Mouse (Mus musculus): Measurements from ENCODE around the gene Adamts16.

Adamts16 gene

GRCm38 (mm10) chr13:70713331-70713730 lies 128.3 kb downstream of the Adamts16 start:
- DNase-seq (ENCODE audit: low spot score) = no peak

DNA sequence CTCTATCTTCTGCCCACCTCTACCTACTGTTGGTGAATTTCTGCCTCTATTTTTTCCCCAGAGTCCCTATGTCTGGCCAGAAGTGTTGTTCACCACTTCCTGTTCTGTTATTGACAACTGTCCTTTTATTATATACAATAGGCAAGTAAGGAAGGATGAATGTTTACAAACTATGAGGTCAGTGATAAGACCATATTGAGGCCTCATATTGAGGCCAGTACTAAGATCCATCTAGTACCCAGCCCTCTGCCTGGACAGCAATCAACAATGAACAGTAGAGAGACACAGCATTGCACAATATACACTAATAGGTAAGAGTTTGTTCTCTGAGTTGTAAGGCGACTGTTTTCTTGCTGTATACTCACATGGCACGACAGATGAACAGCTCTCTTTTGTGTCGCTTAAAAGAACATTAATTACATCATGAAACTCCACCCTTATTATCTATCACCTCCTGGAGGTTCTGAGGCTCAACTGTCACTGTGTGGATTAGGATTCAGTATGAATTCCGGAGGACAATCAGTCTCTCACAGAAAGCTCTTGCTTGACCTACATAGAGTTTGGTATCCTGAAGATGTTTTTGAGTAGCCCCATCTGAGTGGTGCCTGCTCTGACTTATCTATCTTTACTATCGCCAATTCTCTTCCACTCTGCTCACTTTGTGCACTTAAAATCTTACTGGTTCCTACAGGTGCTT lies 134.3 kb downstream of the Adamts16 start:
- DNase-seq (ENCODE audit: low spot score) = no peak

GRCm38 (mm10) chr13:70702904-70703303 lies 138.7 kb downstream of the Adamts16 start:
- no peak for DNase-seq (ENCODE audit: low spot score)

DNA sequence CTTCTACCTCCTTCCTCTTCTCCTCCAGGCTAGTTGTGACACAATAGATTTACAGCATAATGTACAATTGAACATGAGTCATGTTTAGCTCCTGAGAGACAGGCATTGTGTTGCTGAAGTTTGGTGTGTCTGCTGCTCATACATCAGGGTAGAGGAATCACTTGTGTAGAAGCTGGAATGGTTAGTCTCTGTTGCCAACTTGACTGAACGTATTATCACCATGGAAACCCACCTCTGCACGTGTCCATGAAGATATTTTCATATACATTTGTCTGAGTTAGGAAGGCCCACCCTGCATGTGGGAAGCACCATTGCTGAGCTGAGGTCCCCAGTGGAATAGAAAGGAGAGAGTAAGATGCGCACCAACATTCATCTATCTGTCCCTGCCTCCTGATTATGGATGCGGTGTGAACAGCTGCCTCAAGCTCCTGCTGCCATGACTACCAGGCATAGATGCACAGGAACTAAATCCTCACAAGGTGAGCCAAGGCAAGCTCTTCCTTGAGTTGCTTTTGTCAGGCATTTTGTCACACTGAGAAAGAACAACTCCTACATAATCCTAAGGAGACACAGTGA lies 142.7 kb downstream of the Adamts16 start:
- DNase-seq (ENCODE audit: low spot score) = no peak

GRCm38 (mm10) chr13:70689452-70689960 lies 152.1 kb downstream of the Adamts16 start:
- DNase-seq (ENCODE audit: low spot score) = no peak

DNA sequence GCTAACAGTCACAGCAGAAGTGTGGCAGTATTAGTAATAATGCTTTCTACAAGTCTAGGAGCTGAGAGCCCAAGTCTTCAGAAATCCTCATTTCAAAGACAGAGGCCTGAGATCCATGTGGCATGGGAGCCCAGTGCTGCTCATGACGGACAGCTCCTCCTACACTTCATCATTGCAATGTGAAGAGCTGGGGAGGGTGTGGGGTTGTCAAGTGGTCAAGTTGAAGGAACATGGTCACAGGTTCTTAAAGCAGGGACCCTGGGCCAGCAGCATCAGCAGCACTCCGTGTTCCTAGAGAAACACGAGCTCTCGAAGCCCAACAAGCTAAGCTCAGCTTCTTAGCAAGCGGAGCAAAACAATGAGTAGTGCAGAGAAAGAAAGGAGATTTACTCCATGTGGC lies 155.8 kb downstream of the Adamts16 start:
- DNase-seq (ENCODE audit: low spot score) = no peak

GRCm38 (mm10) chr13:70684976-70685609 lies 156.5 kb downstream of the Adamts16 start:
- DNase-seq (ENCODE audit: low spot score) = no peak

DNA sequence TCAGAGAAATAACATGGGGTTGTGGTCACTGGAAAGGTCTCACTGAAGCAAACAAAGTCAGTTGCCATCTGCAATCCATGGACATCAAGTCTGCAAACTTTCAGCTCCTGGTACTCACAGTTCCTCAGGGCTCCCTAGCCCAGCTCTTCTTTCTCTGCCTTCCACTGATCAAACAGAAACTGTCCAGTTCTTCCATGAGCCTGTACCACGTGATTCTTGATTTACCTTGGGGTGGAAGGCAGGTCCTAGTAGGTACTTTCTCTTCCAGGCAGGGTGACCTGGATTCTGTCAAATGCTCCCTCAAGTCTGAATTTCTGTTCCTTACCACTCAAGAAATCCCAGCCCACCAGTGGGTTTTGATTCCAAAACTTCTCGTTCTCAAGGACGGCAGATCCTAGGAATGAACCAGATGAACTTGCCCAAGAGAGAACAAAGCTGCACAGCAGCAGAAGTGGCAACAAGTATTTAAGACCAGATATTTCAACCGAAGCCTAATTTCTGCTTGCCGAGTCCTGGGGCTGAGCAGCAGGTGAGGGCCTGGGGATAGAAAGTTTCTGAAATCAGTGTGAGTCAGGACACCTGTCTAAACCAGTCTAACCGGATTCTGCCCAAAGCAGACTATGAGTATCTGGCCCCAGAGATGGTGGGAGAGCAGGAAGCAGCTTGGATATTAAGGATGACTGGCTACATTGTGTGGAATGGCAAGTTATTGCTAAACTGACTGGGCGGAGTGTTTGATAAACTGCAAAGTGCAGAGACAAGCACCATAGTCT lies 160.0 kb downstream of the Adamts16 start:
- no peak for DNase-seq (ENCODE audit: low spot score)

- no peak for DNase-seq (ENCODE audit: low spot score)
Measured at GRCm38 (mm10) chr13:70680316-70680715, 161.3 kb downstream of the Adamts16 start.
